Mouse (Mus musculus): Measurements from ENCODE around the gene Kcnmb4. TPM values are rescaled to one million over a fixed set of nuclear protein-coding genes. Genes with fewer than 3 reads are reported as not detected.

Kcnmb4 gene
- polyA plus RNA-seq, 1 experiment from 2014 or later: 4.3 TPM

DNA sequence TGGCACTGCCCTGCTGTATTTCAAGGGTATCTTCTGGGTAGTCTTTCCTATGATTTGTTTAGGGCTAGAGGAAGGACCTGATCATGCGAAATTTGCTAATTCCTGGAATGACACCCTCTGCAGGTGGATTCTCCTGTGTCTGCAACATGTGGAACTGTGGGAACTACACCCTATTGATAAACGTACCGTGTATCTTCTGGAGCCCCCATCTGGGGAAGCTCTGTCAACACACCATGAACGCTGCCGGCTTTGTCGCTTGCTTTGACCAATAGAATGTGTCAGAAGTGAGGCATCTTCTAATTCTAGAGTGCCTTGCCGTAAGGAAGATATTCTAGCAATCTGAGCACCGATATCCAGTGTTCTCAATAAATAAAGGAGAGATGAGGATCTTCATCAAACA, 28.9 kb downstream of the Kcnmb4 start:
- Histone ChIP-seq H3K36me3 (ENCODE audit: control insufficient read depth, insufficient read depth, low read length) (no peaks in the 10 kb centered on the region), H3K27ac (ENCODE audit: low read length) (no peak overlapping the region), H3K4me3 (replicated peaks; ENCODE audit: low read length) (no peak overlapping the region), H3K9me3 (replicated peaks; ENCODE audit: control insufficient read depth, low read length) (no peaks in the 10 kb centered on the region), H3K9ac (ENCODE audit: low read length) (no peak overlapping the region), H3K27me3 (ENCODE audit: control insufficient read depth, insufficient read depth, low read length) (no peaks in the 10 kb centered on the region), H3K4me1 (ENCODE audit: control insufficient read depth, insufficient read depth, low read length) (no peaks in the 10 kb centered on the region), H3K4me2 (ENCODE audit: low read depth, low read length) (no peak overlapping the region)
- 93% methylated on average over 8 of the region's 8 CpGs for WGBS
- no peak for ATAC-seq (ENCODE audit: insufficient read depth, low FRiP score)

GRCm38 (mm10) chr10:116444371-116444770, 29.3 kb downstream of the Kcnmb4 start:
- H3K27ac ChIP-seq (ENCODE audit: low read length): no peak overlapping the region
- no peaks in the 10 kb centered on the region for H3K27me3 ChIP-seq (ENCODE audit: control insufficient read depth, insufficient read depth, low read length)
- WGBS: 91% methylated on average over 10 of the region's 10 CpGs
- no peak overlapping the region for H3K9ac ChIP-seq (ENCODE audit: low read length)
- H3K9me3 ChIP-seq (replicated peaks; ENCODE audit: control insufficient read depth, low read length): no peaks in the 10 kb centered on the region
- H3K36me3 ChIP-seq (ENCODE audit: control insufficient read depth, insufficient read depth, low read length): no peaks in the 10 kb centered on the region
- no peak for ATAC-seq (ENCODE audit: insufficient read depth, low FRiP score)
- no peaks in the 10 kb centered on the region for H3K4me1 ChIP-seq (ENCODE audit: control insufficient read depth, insufficient read depth, low read length)
- no peak overlapping the region for H3K4me2 ChIP-seq (ENCODE audit: low read depth, low read length)
- no peak overlapping the region for H3K4me3 ChIP-seq (replicated peaks; ENCODE audit: low read length)

DNA sequence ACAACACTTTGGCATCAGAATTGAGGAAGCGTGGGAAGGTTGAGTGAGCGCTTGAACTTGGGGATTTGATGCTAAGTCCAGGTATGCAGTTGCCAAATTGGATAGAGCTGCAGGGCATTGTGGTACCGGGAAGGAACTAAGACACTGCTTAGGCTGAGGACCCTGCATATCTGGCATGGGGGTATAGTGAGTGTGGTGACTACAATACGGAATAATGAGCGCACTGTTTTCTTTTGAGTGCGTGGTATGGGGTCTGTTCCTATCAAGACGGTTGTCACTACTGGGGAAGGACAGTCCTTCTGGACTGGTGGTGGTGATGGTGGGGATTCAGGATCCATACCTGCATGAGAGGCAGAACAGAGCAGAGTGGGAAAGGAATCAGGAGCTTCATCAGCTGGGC, 32.7 kb downstream of the Kcnmb4 start:
- no peak for ATAC-seq (ENCODE audit: insufficient read depth, low FRiP score)
- no peaks in the 10 kb centered on the region for H3K27me3 ChIP-seq (ENCODE audit: control insufficient read depth, insufficient read depth, low read length)
- H3K9ac ChIP-seq (ENCODE audit: low read length): no peak overlapping the region
- peaks cover 10% of the 10 kb centered on the region; the same call in 1 of the 2 replicates for H3K9me3 ChIP-seq (replicated peaks; ENCODE audit: control insufficient read depth, low read length)
- no peak overlapping the region for H3K4me3 ChIP-seq (replicated peaks; ENCODE audit: low read length)
- H3K36me3 ChIP-seq (ENCODE audit: control insufficient read depth, insufficient read depth, low read length): no peaks in the 10 kb centered on the region
- no peak overlapping the region for H3K4me2 ChIP-seq (ENCODE audit: low read depth, low read length)
- no peak overlapping the region for H3K27ac ChIP-seq (ENCODE audit: low read length)
- 94% methylated on average over 7 of the region's 7 CpGs for WGBS
- H3K4me1 ChIP-seq (ENCODE audit: control insufficient read depth, insufficient read depth, low read length): no peaks in the 10 kb centered on the region

GRCm38 (mm10) chr10:116440088-116440487, 33.6 kb downstream of the Kcnmb4 start:
- no peak overlapping the region for H3K9ac ChIP-seq (ENCODE audit: low read length)
- H3K4me3 ChIP-seq (replicated peaks; ENCODE audit: low read length): no peak overlapping the region
- H3K36me3 ChIP-seq (ENCODE audit: control insufficient read depth, insufficient read depth, low read length): no peaks in the 10 kb centered on the region
- 83% methylated on average over 10 of the region's 10 CpGs for WGBS
- no peak for ATAC-seq (ENCODE audit: insufficient read depth, low FRiP score)
- no peak overlapping the region for H3K27ac ChIP-seq (ENCODE audit: low read length)
- peaks cover 10% of the 10 kb centered on the region; the same call in 1 of the 2 replicates for H3K9me3 ChIP-seq (replicated peaks; ENCODE audit: control insufficient read depth, low read length)
- H3K27me3 ChIP-seq (ENCODE audit: control insufficient read depth, insufficient read depth, low read length): no peaks in the 10 kb centered on the region
- no peak overlapping the region for H3K4me2 ChIP-seq (ENCODE audit: low read depth, low read length)
- H3K4me1 ChIP-seq (ENCODE audit: control insufficient read depth, insufficient read depth, low read length): no peaks in the 10 kb centered on the region

GRCm38 (mm10) chr10:116435455-116435854, 38.2 kb downstream of the Kcnmb4 start:
- no peaks in the 10 kb centered on the region for H3K36me3 ChIP-seq (ENCODE audit: control insufficient read depth, insufficient read depth, low read length)
- no peaks in the 10 kb centered on the region for H3K27me3 ChIP-seq (ENCODE audit: control insufficient read depth, insufficient read depth, low read length)
- H3K9me3 ChIP-seq (replicated peaks; ENCODE audit: control insufficient read depth, low read length): peaks cover 10% of the 10 kb centered on the region; the same call in 1 of the 2 replicates
- H3K9ac ChIP-seq (ENCODE audit: low read length): no peak overlapping the region
- no peak overlapping the region for H3K4me3 ChIP-seq (replicated peaks; ENCODE audit: low read length)
- H3K4me2 ChIP-seq (ENCODE audit: low read depth, low read length): no peak overlapping the region
- ATAC-seq (ENCODE audit: insufficient read depth, low FRiP score): no peak
- H3K27ac ChIP-seq (ENCODE audit: low read length): no peak overlapping the region
- WGBS: 65% methylated on average over 12 of the region's 12 CpGs
- no peaks in the 10 kb centered on the region for H3K4me1 ChIP-seq (ENCODE audit: control insufficient read depth, insufficient read depth, low read length)

- Histone ChIP-seq H3K27ac (ENCODE audit: low read length) (no peak overlapping the region), H3K36me3 (ENCODE audit: control insufficient read depth, insufficient read depth, low read length) (no peaks in the 10 kb centered on the region), H3K27me3 (ENCODE audit: control insufficient read depth, insufficient read depth, low read length) (no peaks in the 10 kb centered on the region), H3K4me3 (replicated peaks; ENCODE audit: low read length) (no peak overlapping the region), H3K4me1 (ENCODE audit: control insufficient read depth, insufficient read depth, low read length) (no peaks in the 10 kb centered on the region), H3K9me3 (replicated peaks; ENCODE audit: control insufficient read depth, low read length) (no peaks in the 10 kb centered on the region), H3K4me2 (ENCODE audit: low read depth, low read length) (no peak overlapping the region), H3K9ac (ENCODE audit: low read length) (no peak overlapping the region)
- WGBS: 85% methylated on average over 7 of the region's 7 CpGs
- no peak for ATAC-seq (ENCODE audit: insufficient read depth, low FRiP score)
Observed at GRCm38 (mm10) chr10:116432421-116432820, 41.3 kb downstream of the Kcnmb4 start.

DNA sequence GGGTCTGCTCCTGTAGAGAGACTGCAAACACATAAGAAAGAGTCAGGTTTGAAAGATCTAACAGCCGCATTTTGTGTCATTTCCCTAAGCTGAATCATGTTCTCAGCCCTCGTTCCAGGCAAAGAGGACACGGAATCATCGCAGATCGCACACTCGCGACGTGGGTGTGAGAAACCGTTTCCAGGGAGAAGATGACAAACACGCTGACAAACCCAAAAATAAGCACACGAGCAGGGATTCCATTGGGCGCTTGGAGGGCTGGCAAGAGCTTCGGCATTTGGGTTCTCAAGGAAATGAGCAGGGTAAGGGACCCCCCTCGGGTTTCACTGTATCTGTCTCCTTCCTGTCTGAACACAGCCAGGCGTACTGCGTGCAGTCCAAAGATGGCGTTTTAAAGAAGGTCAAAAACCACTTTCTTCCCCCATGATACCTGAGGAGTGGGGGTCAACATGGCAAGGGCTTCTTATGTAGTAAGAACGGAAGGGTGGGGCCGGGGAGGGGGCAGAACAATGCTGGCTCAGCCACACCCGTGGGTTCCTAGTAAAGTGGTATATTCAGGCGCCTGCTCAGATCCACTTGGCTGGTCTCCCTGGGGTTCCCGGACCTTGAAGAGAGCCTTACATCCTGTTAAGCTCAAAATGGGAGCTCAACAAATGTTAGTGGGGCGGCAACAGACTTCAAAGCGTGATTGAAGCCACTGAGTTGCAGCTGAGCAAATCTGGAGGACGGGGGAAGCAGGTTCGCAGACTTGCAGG, 45.5 kb downstream of the Kcnmb4 start:
- Histone ChIP-seq H3K9ac (ENCODE audit: low read length) (no peak overlapping the region), H3K9me3 (replicated peaks; ENCODE audit: control insufficient read depth, low read length) (no peaks in the 10 kb centered on the region), H3K36me3 (ENCODE audit: control insufficient read depth, insufficient read depth, low read length) (no peaks in the 10 kb centered on the region), H3K27ac (ENCODE audit: low read length) (no peak overlapping the region), H3K4me1 (ENCODE audit: control insufficient read depth, insufficient read depth, low read length) (no peaks in the 10 kb centered on the region), H3K27me3 (ENCODE audit: control insufficient read depth, insufficient read depth, low read length) (no peaks in the 10 kb centered on the region), H3K4me2 (ENCODE audit: low read depth, low read length) (no peak overlapping the region), H3K4me3 (replicated peaks; ENCODE audit: low read length) (no peak overlapping the region)
- 90% methylated on average over 26 of the region's 26 CpGs for WGBS
- ATAC-seq (ENCODE audit: insufficient read depth, low FRiP score): no peak

GRCm38 (mm10) chr10:116426176-116426575, 47.5 kb downstream of the Kcnmb4 start:
- no peak overlapping the region for H3K4me3 ChIP-seq (replicated peaks; ENCODE audit: low read length)

DNA sequence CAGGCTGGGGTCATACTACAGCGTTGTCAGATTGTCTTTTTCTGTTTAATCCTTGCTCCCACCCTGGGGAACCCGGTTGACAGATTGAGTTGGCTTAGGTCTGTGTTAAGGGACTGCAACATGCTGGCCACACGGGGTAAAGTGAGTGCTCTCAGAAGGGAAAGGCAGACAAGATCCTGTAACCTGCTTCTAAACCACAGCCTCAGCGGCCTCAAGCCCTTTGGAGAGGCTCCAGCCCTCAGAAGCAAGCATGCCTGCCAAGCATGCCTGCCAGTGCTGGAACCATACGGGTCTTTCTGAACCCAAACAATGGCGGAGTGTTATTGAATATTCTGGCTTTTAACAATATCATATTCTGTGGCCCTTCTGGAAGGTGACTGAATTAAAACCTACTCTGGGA, 48.8 kb downstream of the Kcnmb4 start:
- 84% methylated on average over 6 of the region's 6 CpGs for WGBS
- H3K4me1 ChIP-seq (ENCODE audit: control insufficient read depth, insufficient read depth, low read length): no peaks in the 10 kb centered on the region
- no peak overlapping the region for H3K4me2 ChIP-seq (ENCODE audit: low read depth, low read length)
- no peak overlapping the region for H3K9ac ChIP-seq (ENCODE audit: low read length)
- no peaks in the 10 kb centered on the region for H3K36me3 ChIP-seq (ENCODE audit: control insufficient read depth, insufficient read depth, low read length)
- ATAC-seq (ENCODE audit: insufficient read depth, low FRiP score): no peak
- H3K9me3 ChIP-seq (replicated peaks; ENCODE audit: control insufficient read depth, low read length): no peaks in the 10 kb centered on the region
- H3K27me3 ChIP-seq (ENCODE audit: control insufficient read depth, insufficient read depth, low read length): no peaks in the 10 kb centered on the region
- H3K27ac ChIP-seq (ENCODE audit: low read length): no peak overlapping the region
- no peak overlapping the region for H3K4me3 ChIP-seq (replicated peaks; ENCODE audit: low read length)

More at GRCm38 (mm10) chr10:116426176-116426575, 47.5 kb downstream of the Kcnmb4 start:
- Histone ChIP-seq H3K9me3 (replicated peaks; ENCODE audit: control insufficient read depth, low read length) (no peaks in the 10 kb centered on the region), H3K36me3 (ENCODE audit: control insufficient read depth, insufficient read depth, low read length) (no peaks in the 10 kb centered on the region), H3K4me1 (ENCODE audit: control insufficient read depth, insufficient read depth, low read length) (no peaks in the 10 kb centered on the region), H3K27ac (ENCODE audit: low read length) (no peak overlapping the region), H3K4me2 (ENCODE audit: low read depth, low read length) (no peak overlapping the region), H3K9ac (ENCODE audit: low read length) (no peak overlapping the region), H3K27me3 (ENCODE audit: control insufficient read depth, insufficient read depth, low read length) (no peaks in the 10 kb centered on the region)
- 82% methylated on average over 7 of the region's 7 CpGs for WGBS
- ATAC-seq (ENCODE audit: insufficient read depth, low FRiP score): no peak

All from stomach, embryonic 16.5 days (tissue).